Mouse (Mus musculus): ENCODE measurements around the gene Nudt2.

GRCm38 (mm10) chr4:41460690-41461089 lies 4.3 kb upstream of the Nudt2 start:
- no peak for TF ChIP-seq CTCF (IDR thresholded peaks at IDR 0.05; ENCODE audit: extremely low read depth, insufficient read depth, insufficient read length, insufficient replicate concordance)
- TF ChIP-seq POLR2A (IDR thresholded peaks at IDR 0.05; ENCODE audit: low read depth, low read length) = no peak

Data from spleen, adult 2 months (tissue).